Mouse (Mus musculus) A20 (cell line): Measurements from ENCODE around the gene Hist1h4i.
"Not testable (repeated sequence)": the region's sequence is repeated elsewhere in the genome, so short reads cannot be mapped to it uniquely, and the experiment has no call there.

ENCODE experiments used
- DNase-seq: peaks from one replicate; pipeline ENCODE4 v3.0.0-alpha.2; 2011; ENCODE audit warnings: low read depth, low spot score

Hist1h4i gene

DNA sequence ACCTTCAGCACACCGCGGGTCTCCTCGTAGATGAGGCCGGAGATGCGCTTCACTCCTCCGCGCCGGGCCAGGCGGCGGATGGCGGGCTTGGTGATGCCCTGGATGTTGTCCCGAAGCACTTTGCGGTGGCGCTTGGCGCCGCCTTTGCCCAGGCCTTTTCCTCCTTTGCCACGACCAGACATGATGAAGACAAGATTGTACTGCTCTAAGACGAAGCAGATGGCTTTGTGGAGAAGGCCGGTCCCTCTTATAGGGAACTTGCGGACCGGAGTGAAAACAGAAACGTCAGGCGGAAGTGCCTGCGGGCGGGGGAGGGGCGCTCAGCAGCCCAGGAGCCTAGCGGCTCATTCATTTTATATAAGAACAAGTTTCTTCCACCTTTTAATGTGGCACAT is at the start of gene Hist1h4i:
Gene Hist1h4i (minus strand): TSS at position 221 of the 395 bp plus-strand sequence.
- peak; percentile 97 for DNase-seq

DNA sequence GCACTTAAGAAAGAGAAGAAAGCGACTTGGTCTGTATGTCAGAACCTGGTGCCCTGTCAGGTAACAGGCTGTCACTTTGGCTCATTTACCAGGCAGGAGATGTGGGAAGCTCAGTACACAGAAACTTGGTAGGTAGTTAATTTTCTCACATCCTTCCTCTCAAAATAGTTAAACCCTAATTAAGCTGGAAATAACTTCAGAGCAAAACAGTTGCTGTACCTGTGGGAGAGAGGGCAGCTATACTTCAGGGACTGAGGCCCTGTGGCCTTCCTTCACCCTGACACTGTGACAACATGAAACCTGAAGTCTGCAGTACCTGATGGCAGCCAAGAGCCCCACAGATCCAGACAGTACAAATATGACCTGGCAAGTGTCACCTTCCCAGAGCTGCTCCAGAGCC is 43.0 kb upstream of the Hist1h4i start, which contains the start of gene Vmn1r188:
Gene Vmn1r188 (plus strand): TSS at position 301 of the 400 bp plus-strand sequence.
- DNase-seq, result not testable (repeated sequence)

DNA sequence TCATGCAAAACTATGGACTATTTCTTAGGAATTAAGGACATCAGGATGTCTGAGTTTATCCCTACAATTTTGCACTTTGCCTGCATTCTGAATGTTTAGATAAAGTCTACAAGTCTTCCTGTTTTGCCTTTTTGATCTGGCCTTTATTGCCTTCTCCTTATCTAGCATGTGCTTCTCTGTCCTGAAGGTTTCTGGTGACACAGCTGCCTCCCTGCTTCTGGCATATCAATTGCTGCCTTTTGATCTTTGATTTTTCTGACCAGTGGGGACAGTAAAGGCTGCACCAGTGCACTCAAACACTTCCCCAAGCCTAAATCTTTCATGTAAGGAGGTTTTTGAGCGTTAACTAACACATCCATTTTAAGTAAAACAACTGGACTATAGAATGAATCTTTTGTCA is 22.3 kb upstream of the Hist1h4i start:
- no peak for DNase-seq

DNA sequence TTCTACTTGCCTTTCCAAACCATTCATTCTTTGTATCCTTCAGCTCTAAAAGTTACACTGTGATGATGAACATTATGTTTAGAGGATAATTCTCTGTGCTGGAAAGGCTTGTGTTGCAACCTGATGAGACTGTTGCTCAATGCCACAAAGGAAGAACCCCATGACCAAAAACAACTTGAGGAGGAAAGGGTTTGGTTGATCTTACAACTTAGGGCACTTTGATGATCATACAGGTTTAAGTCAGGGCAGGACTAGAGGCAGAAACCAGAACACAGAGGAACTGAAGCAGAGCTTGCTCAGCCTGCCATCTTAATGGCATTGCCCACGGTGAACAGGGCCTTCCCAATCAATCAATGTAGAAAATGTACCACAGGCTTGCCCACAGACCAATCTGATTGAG is 20.3 kb upstream of the Hist1h4i start:
- no peak for DNase-seq

DNA sequence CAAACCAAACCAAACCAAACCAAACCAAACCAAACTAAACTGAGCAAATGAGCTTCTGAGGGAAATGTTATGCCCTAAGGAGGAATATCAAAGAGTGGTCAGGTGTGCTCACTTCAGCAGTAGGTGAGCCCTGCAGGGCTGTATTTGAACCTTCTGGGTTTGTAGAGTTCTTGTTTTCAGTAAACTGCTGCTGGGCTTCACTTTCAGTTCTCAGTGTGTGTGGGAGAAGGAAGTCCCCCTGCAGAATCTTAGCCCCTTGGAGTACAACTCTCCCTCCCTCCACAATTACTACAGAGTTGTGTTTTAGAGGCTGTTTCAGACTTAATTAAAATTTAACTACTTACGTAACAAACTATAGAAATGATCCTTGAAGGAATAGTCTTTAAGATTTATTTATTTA is 12.6 kb upstream of the Hist1h4i start:
- peak; percentile 33 for DNase-seq

DNA sequence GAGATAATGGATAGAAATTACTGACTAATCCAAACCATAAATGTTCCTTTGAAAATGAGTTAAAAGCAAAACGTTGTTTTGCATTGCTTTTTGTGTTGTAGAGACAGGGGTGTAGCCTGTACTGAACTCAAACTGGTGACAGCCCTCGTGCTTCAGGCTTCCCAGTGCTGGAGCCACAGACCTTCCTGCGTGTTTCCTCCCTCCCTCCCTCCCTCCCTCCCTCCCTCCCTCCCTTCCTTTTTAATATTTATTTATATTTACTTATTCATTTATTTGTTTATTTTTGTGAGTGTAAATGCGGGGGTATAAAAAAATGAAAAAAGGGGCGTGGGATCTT is 10.3 kb upstream of the Hist1h4i start:
- DNase-seq, result no peak

DNA sequence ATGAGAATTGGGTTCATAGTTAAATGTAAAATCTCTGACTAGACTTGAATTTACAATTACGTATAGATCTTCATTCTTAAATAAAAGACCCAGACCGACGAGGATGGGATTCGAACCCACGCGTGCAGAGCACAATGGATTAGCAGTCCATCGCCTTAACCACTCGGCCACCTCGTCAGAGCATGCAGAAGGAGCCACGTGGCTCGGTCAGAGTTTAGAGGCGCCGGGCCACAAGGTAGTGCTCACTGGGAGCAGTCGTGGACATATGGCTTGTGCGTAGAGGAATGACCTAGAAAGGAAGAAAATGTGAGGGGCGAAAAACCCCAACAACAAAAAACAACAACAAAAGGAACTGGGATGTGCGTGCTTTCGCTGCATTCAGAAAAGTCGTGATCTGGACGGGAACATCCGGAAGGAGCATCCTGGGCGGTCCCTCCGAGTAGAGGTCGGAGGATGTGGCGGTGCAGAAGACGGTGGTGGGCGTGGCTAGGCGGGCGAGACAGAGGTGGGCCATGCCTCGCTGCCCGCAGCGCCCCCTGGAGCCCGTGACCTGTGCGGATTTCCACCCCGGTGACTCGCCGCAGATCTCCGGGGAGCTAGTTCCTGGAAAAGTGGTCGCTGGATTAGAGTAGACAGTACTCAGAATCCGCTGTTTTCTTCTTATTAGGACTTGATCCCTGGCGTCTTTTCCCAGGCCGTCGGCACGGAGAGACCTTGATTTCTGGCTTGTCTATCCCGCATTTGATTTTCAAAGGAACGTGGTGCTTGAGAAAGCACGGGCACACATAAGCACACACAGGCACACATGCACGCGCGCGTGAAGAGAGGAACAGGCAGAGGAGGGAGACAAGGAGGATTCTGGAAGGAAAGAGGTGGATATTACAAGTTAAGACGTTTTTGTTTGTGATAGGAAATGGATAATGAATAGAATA is 9.7 kb upstream of the Hist1h4i start:
- DNase-seq, result peak; percentile 98

DNA sequence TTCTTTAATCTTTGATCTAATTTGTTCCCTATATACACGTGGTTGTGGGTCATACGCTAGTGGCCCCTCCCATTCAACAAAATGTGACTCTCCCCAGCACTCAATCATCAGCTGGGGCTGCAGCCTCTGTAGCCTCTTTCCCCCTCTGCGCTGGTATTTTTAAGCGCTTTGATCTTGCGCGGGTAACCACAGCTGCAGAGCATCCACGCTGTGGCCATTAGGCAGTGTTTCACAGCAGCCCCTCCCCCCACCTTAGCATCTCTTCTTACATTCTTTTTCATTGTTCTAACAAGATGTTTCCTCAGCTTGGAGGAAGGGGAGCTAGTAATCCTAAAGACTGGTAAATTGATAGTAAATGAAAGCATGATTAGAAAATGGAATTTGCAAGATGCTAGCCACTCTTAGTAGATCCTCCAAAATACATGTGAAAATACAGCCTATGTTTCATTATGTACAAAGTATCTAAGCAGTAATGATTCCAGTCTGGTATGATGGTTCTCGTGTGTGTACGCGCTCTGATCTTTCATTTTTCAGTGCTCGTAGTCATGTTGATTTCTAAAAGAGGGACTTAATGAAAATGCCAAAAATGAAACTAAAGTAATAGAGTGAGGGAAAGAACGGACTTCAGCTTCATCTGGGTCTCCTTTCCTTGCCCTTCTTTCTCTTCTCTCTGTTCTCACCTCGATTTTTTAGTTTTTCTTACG is 8.7 kb upstream of the Hist1h4i start:
- DNase-seq, result peak; percentile 89

DNA sequence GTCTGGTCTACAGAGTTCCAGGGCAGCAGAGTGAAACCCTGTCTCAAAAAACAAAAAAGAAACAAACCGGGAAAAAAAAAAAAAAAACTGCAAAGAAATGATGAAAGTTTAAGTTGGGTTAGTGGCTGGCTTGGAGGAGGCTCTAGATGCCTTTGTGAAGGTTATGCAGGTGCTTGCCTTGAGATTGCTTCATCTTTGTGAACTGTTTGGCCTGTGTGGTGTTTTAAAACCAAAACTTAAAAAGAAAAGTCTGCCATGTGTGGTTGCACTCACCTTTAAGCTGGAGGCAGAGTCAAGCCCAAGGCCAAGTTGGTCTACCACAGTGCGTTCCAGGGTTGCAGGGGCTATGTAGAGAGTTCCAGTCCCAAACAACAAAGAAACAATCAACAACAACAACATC is 7.9 kb upstream of the Hist1h4i start:
- no peak for DNase-seq

DNA sequence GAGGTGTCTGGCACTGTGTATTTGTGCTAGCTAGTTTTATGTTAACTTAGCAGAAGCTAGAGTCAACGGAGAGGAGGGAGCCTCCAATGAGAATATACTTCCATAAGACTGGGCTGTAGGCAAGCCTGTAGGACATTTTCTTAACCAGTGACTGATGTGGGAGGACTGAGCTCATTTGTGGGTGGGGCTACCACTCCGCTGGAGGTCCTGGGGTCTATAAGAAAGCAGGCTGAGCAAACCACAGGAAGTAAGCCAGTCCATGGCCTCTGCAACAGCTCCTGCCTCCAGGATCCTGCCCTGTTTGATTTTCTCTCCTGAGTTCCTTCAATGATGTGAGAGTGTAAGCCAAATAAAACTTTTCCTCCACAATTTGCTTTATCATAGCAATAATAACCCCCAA is 4.1 kb upstream of the Hist1h4i start:
- no peak for DNase-seq

DNA sequence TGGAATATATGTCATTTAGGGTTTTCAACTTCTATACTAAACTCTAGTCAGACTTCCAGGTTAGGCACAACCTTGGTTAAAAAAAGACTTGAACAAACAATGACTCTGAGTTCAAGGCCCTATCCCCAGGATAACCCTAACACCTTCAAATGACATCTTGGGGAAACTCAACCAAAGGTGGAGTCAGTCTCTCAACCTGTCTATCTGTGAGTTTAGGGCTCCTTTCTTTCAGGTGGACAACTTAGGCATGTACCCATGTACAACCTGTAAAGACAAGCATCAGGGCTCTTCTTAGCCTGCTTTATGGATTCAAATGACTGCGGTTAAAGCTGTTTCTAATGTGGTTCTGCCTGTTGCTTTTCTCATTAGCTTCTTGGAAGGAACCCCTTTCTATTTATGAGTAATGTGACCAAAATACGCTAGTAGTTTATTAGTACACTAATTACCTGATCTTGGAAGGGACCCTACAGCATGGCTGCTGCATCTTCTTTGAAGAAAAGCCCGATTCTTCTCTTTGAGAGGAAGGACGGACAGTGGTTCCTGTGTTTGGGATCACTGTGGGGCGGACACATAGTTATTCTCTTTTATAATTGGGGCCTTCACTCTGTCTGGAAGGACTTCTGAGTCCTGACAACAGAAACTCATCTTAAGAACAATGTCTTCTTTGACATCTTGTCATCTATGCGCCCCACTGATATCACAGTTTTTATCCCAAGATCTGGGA is 3.4 kb upstream of the Hist1h4i start:
- DNase-seq, result no peak

DNA sequence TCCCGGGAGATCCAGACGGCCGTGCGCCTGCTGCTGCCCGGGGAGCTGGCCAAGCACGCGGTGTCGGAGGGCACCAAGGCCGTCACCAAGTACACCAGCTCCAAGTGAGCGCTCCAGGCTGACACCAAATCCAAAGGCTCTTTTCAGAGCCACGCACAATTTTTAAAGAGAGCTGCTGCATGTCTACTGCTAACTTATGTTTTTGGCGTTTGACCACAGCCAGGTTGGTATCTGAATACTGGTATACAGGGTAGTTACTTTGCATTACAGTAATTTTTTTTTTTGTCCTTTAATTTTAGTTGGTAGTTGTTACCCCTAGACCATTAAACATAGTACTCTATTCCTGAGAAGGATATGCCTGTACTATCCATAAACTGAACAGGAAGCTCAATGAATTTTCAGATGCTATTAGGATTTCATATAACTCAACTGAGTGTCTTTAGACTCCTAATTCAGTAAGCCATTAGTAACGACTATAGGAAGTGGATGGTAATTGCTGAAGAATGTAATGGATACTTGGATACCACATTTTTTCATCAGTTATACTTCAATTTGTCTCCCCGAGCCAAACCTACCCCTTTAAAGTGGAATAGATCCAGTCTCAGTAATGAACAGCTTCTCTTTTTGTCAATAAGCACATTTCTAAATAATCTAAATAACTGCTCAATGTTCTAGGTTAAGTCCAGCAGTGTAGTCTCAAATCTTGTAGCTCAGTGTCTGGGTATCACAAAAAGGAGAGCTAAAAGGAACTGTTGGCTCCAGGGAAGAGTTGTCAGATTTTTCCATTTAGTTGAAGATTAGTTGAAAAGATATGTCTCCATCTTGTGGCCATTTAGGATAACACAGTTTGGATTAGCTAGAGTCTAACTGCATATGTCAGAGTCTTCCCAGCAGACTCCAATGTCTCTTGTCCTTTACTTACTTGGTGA is 2.6 kb upstream of the Hist1h4i start:
- DNase-seq, result peak; percentile 76

DNA sequence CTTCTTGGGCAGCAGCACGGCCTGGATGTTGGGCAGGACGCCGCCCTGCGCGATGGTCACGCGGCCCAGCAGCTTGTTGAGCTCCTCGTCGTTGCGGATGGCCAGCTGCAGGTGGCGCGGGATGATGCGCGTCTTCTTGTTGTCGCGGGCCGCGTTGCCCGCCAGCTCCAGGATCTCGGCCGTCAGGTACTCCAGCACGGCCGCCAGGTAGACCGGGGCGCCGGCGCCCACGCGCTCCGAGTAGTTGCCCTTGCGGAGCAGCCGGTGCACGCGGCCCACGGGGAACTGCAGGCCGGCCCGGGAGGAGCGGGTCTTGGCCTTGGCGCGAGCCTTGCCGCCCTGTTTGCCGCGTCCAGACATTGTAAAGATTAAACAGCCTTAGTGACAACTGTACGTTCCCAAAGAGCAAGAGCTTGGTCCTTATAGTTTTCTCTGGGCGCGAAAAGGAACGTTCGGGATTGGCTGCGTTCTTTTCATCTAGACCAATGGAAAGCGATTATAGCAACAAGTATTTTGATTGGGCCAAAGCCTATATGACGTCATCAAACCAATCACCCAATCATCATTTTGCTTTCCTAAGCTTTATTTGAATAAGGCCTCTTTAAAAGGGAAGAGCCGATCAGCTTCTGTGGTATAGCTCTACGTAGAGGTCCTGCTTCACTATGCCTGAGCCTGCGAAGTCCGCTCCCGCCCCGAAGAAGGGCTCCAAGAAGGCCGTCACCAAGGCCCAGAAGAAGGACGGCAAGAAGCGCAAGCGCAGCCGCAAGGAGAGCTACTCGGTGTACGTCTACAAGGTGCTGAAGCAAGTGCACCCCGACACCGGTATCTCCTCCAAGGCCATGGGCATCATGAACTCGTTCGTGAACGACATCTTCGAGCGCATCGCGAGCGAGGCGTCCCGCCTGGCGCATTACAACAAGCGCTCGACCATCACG is 1.7 kb upstream of the Hist1h4i start, which contains the start of the genes Hist1h2ag and Hist1h2bj:
Gene Hist1h2ag (minus strand): TSS at position 377 of the 935 bp plus-strand sequence.
Gene Hist1h2bj (plus strand): TSS at position 647 of the 935 bp plus-strand sequence.
- DNase-seq, result peak; percentile 98

DNA sequence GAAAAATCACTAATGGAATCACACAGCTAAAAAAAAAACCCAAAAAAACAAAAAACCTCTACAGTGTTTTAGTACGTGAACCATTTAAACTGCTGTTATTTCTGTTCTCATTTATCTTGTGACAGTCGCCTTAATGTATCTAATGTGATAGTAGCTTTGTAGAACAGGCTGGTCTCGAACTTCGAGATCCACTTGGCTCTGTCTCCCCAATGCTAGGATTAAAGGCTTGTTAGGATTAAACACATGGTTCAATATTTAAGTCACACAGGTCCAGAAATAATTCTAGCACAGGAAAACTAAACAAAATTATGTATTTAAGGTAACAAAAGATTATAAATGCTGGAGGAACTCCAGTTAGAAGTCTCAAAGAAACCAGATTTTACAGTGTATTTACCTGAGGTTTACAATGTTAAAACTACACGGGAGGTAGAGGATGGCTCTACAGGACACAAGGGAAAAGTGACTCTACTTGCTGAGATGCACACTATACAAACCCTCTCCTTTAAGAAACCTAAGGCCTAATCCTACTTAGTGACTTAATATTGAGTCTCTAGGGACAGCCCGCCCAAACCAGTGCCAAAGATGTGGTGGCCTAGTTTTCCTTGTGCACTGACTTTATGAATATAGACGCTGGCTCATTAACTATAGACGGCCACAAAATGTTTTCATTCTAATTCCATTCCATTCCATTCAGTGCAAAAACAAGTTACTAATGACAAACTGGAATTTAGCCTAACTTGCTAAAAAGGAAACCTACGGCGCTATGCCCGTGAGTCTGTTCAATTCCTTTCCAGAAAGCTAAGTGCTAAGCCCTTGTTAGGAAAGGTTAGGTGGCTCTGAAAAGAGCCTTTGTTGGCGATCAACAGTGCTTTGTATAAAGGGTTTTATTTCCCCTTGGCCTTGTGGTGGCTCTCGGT is 747 bp upstream of the Hist1h4i start:
- peak; percentile 75 for DNase-seq

DNA sequence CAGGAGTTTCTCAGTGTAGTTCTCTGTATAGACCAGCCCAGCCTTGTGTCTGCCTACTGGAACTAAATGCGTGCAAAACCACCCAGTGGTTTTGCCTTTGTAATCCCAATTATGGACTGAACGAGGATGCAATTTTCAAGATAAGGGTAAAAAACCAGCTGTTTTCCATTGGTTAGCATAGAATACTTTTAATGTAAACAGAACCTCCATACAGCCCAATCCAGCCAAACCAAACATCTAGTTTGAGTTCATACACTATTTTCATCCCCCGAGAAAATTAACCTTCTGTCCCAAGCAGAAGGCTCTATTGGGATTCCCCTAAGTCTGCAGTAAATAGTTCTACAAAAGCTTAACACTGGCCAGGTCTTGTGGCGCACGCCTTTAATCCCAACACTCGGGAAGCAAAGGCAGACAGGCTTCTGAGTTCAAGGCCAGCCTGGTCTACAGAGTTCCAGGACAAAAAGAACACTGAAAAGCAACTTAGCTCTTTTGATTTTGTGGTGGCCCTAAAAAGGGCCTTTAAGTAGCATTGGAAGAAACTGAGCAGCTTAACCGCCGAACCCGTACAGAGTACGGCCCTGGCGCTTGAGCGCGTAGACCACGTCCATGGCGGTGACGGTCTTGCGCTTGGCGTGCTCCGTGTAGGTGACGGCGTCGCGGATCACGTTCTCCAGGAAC is 559 bp downstream of the Hist1h4i start:
- DNase-seq, result peak; percentile 78

DNA sequence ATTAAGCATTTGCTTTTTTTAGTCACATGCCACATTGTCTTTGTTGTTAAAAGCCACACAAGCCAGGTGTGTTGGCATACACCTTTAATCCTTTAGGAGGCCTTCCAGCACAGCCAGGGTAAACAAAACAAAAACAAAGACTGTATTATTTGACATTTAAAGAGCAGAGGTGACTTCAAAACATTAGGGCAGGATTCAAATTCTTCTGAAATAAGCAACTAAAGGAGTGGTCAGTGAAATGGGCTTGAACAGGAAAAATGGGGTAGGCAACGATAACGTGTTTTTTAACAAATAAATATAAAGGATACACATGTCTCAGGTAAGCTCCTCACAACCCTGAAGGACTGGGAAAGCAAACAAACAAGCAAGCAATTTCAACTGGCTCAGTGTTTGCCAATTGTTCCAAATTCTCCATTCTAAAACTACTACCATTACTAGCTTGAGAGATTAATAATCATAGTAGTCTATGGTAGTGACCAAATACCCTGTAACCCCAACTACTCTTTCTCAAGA is 1.2 kb downstream of the Hist1h4i start:
- DNase-seq, result no peak

DNA sequence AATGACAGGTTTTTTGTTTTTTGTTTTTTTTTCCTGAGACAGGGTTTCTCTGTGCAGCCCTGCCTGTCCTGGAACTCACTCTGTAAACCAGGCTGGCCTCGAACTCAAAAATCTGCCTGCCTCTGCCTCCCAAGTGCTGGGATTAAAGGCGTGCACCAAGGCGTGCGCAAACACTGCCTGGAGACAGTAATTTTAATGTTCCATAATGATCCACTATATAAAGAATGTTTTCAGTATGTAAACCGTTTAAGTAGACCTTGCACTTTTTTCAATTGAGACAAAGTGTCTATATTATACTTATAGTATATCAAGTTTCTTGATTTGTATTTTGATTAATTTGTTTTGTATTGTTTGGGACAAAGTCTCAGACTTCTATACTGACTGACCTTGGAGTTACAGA is 1.8 kb downstream of the Hist1h4i start:
- DNase-seq, result no peak

DNA sequence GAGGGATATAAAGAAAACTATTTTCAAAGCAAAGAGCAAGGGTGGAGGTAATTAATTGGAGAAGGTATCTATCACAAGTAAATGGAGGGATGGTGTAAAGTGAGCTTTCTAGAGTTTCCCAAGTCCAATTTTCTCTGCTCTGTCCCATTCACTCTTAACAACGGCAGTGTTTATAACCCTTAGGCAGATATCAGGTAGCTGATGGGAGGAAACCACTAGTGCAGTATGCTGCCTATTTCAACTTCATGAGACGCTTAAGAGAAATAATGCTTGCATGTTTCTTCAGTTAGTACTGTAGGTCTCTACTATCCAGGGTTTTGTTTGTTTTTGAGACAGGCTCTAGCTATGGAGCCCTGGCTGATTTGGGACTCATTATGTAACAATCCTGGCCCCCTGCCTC is 3.7 kb downstream of the Hist1h4i start:
- DNase-seq, result peak; percentile 10
